Mouse (Mus musculus) cortical plate, adult 2 months (tissue): ENCODE measurements at regions not wholly inside any gene's neighbourhood (a gene's known extent, or its start where the extent isn't known, plus 50 kb on each side); places are given as distances from the start of the nearest gene placed in this dataset.

Experiments used
- CTCF ChIP-seq: fragments of 200-500 bp; IDR thresholded peaks from 2 replicates; pipeline ENCODE4 v1.5.1; 2011; ENCODE audit warnings: mild to moderate bottlenecking, control low read depth, low read length; ENCODE audit not compliant: insufficient read depth; ENCODE audit errors: extremely low read depth
- POLR2A ChIP-seq: fragments of 200-500 bp; IDR thresholded peaks from 2 replicates; pipeline ENCODE4 v1.6.1; 2011; ENCODE audit warnings: mild to moderate bottlenecking, low read length, control low read depth; ENCODE audit not compliant: insufficient read depth; ENCODE audit errors: extremely low read depth

GRCm38 (mm10) chr8:23560836-23561235 is 1149.7 kb downstream of the Mrps31 start:
- TF ChIP-seq CTCF (no peak), POLR2A (no peak)
